10 mouse cellular contexts compared by ENCODE assay signal in genomic region chr2:31163361-31164118, GRCm38 (mm10). TPM values are rescaled to one million over a fixed set of nuclear protein-coding genes. Genes with fewer than 3 reads are reported as not detected.
A peak's percentile ranks its signal among the peaks of the same experiment; 100 is the strongest.
DNase-seq lines count a peak whose midpoint lies in the region; ATAC-seq lines count a peak whose summit lies in the region.
"Had no signal": no experiment of that assay in that cellular context is flagged by ENCODE, and none has a peak within 500 bp of the region (broad histone marks: within the 10 kb centered on the region; RNA-seq: fewer than 3 reads in every experiment).

No protein-coding gene starts in this region.

- H3K4me1 ChIP-seq in heart, embryonic 15.5 days (replicated peaks), result peaks cover 31% of the 10 kb centered on the region
- H3K4me1 ChIP-seq in embryonic facial prominence, embryonic 14.5 days (ENCODE audit: control insufficient read depth, insufficient read depth, low read length), result peaks cover 11% of the 10 kb centered on the region; the same call in 1 of the 2 replicates
- peaks cover 4% of the 10 kb centered on the region; the same call in 1 of the 2 replicates for H3K4me1 ChIP-seq in forebrain, embryonic 15.5 days

- DNase-seq in heart, postnatal 14 days, result no peak
- peak; percentile 98 for DNase-seq in ES-CJ7 (ENCODE audit: low read depth, low spot score)
- DNase-seq in embryonic facial prominence, embryonic 14.5 days (ENCODE audit: low spot score), result peak; percentile 74
- DNase-seq in kidney, postnatal 25 days, result peak; percentile 57 to 75
- DNase-seq in gastrocnemius, postnatal 10 days, result no peak
- DNase-seq in gastrocnemius, adult 8-10 months (ENCODE audit: low spot score in 2 of 2), result no peak
- DNase-seq: forebrain, postnatal 0 days had no signal

- H3K9ac ChIP-seq in heart, embryonic 15.5 days, result no peak overlapping the region
- no peak overlapping the region for H3K9ac ChIP-seq in embryonic facial prominence, embryonic 14.5 days (ENCODE audit: low read depth, low read length)
- no peak overlapping the region for H3K9ac ChIP-seq in forebrain, embryonic 15.5 days (replicated peaks)
- H3K9ac ChIP-seq: forebrain, postnatal 0 days; midbrain, embryonic 13.5 days had no signal

- H3K4me3 ChIP-seq in heart, embryonic 15.5 days, result no peak overlapping the region
- H3K4me3 ChIP-seq in embryonic facial prominence, embryonic 14.5 days (ENCODE audit: low read depth, low read length), result no peak overlapping the region
- H3K4me3 ChIP-seq in forebrain, embryonic 15.5 days, result no peak overlapping the region
- H3K4me3 ChIP-seq: midbrain, embryonic 13.5 days had no signal

- peak overlapping the region; percentile 91 for H3K27ac ChIP-seq in heart, embryonic 15.5 days
- peak overlapping the region; percentile 75 for H3K27ac ChIP-seq in embryonic facial prominence, embryonic 14.5 days (replicated peaks; ENCODE audit: low read depth, low read length)
- no peak overlapping the region for H3K27ac ChIP-seq in forebrain, embryonic 15.5 days (replicated peaks)
- H3K27ac ChIP-seq: midbrain, embryonic 13.5 days had no signal

- 50% methylated on average over 11 of the region's 11 CpGs for WGBS in heart, embryonic 15.5 days
- 70% methylated on average over 11 of the region's 11 CpGs for WGBS in embryonic facial prominence, embryonic 14.5 days
- 80% methylated on average over 11 of the region's 11 CpGs for WGBS in forebrain, embryonic 15.5 days

- no peaks in the 10 kb centered on the region for H3K9me3 ChIP-seq in heart, embryonic 15.5 days (replicated peaks)
- no peaks in the 10 kb centered on the region for H3K9me3 ChIP-seq in embryonic facial prominence, embryonic 14.5 days (ENCODE audit: control insufficient read depth, low read length)
- no peaks in the 10 kb centered on the region for H3K9me3 ChIP-seq in forebrain, embryonic 15.5 days
- H3K9me3 ChIP-seq: midbrain, embryonic 13.5 days had no signal

- H3K27me3 ChIP-seq in heart, embryonic 15.5 days, result no peaks in the 10 kb centered on the region
- H3K27me3 ChIP-seq in embryonic facial prominence, embryonic 14.5 days (replicated peaks; ENCODE audit: control insufficient read depth, insufficient read depth, low read length), result no peaks in the 10 kb centered on the region
- H3K27me3 ChIP-seq in forebrain, embryonic 15.5 days, result no peaks in the 10 kb centered on the region
- H3K27me3 ChIP-seq: midbrain, embryonic 13.5 days had no signal

- no peak overlapping the region for H3K4me2 ChIP-seq in heart, embryonic 15.5 days
- no peak overlapping the region for H3K4me2 ChIP-seq in embryonic facial prominence, embryonic 14.5 days (ENCODE audit: low read depth, low read length)
- H3K4me2 ChIP-seq in forebrain, embryonic 15.5 days (replicated peaks), result no peak overlapping the region
- H3K4me2 ChIP-seq: midbrain, embryonic 13.5 days had no signal

- H3K36me3 ChIP-seq in heart, embryonic 15.5 days, result peaks cover 11% of the 10 kb centered on the region
- H3K36me3 ChIP-seq in embryonic facial prominence, embryonic 14.5 days (ENCODE audit: control insufficient read depth, insufficient read depth, low read length), result peaks cover 13% of the 10 kb centered on the region
- peaks cover 5% of the 10 kb centered on the region; the same call in 1 of the 2 replicates for H3K36me3 ChIP-seq in forebrain, embryonic 15.5 days

- intact Hi-C loops in heart, postnatal 14 days (cut with DNase I), result no loop called here

- no peak for ATAC-seq in heart, embryonic 15.5 days (replicated peaks; ENCODE audit: insufficient number of reproducible peaks, insufficient read depth, low FRiP score, low read depth)
- peak; percentile 85 for ATAC-seq in embryonic facial prominence, embryonic 14.5 days (ENCODE audit: low read depth)
- no peak for ATAC-seq in forebrain, embryonic 15.5 days (replicated peaks)
- ATAC-seq: forebrain, postnatal 0 days; midbrain, embryonic 13.5 days had no signal

RNA-seq across cellular contexts. Expression of gene Gpr107, which starts 11.4 kb away (rescaled TPM):
- polyA plus RNA-seq in heart, embryonic 15.5 days (2015; fragmentation: Nextera tagmentation; extraction: Ambion mirVana), result 26.4 and 31.0 TPM in 2 replicates
- 10 to 100 TPM; 39.2 to 41.7 TPM for total RNA-seq in heart, postnatal 14 days (2021)
- polyA plus RNA-seq in embryonic facial prominence, embryonic 14.5 days (2014; fragmentation: Nextera tagmentation; extraction: Ambion mirVana), result 27.4 and 28.6 TPM in 2 replicates
- total RNA-seq in gastrocnemius, postnatal 10 days (2021), result 10 to 100 TPM; 27.4 to 32.4 TPM
- total RNA-seq in gastrocnemius, adult 8-10 months (2022), result 10 to 100 TPM; 23.1 to 26.2 (median 24.2) TPM
- polyA plus RNA-seq in forebrain, embryonic 15.5 days (2015; fragmentation: Nextera tagmentation; extraction: Ambion mirVana), result 36.7 and 37.3 TPM in 2 replicates

RNA-seq across cellular contexts. Expression of gene Fnbp1, which starts 21.7 kb away (rescaled TPM):
- polyA plus RNA-seq in heart, embryonic 15.5 days (2015; fragmentation: Nextera tagmentation; extraction: Ambion mirVana), result 16.0 and 21.8 TPM in 2 replicates
- 10 to 100 TPM; 49.5 to 51.9 TPM for total RNA-seq in heart, postnatal 14 days (2021)
- polyA plus RNA-seq in embryonic facial prominence, embryonic 14.5 days (2014; fragmentation: Nextera tagmentation; extraction: Ambion mirVana), result 21.7 and 24.9 TPM in 2 replicates
- total RNA-seq in gastrocnemius, postnatal 10 days (2021), result 10 to 100 TPM; 27.9 to 30.3 TPM
- total RNA-seq in gastrocnemius, adult 8-10 months (2022), result 1 to 10 TPM; 4.1 to 10.0 (median 7.6) TPM
- 16.5 and 19.4 TPM in 2 replicates for polyA plus RNA-seq in forebrain, embryonic 15.5 days (2015; fragmentation: Nextera tagmentation; extraction: Ambion mirVana)

Comparison
In these comparisons a context has a peak if more than half of its experiments do, and no peak if none do; other contexts are left out.
1. DNase-seq: peak in ES-CJ7 (single experiment), embryonic facial prominence, embryonic 14.5 days (single experiment) and kidney, postnatal 25 days (2 of 2); none in heart, postnatal 14 days (0 of 2), gastrocnemius, postnatal 10 days (single experiment) and gastrocnemius, adult 8-10 months (0 of 2).